8 mouse cellular contexts compared by ENCODE assay signal in genomic region chr3:152209967-152210634, GRCm38 (mm10). TPM values are rescaled to one million over a fixed set of nuclear protein-coding genes. Genes with fewer than 3 reads are reported as not detected.
A peak's percentile ranks its signal among the peaks of the same experiment; 100 is the strongest.
DNase-seq lines count a peak whose midpoint lies in the region; ATAC-seq and TF ChIP-seq lines count a peak whose summit lies in the region.

Dnajb4 (minus strand) TSS chr3:152210302.
Fubp1 (plus strand) TSS chr3:152210422.

- peaks cover 36% of the 10 kb centered on the region for H3K36me3 ChIP-seq in C2C12 (ENCODE audit: control insufficient read depth, insufficient read depth)
- H3K36me3 ChIP-seq in erythroblast, embryonic 14.5 days (ENCODE audit: control insufficient read depth): peaks cover 59% of the 10 kb centered on the region
- peaks cover 3% of the 10 kb centered on the region; the same call in 1 of the 2 replicates for H3K36me3 ChIP-seq in heart, embryonic 12.5 days
- H3K36me3 ChIP-seq in kidney, postnatal 0 days (ENCODE audit: insufficient read depth, low read length): no peaks in the 10 kb centered on the region
- peaks cover 8% of the 10 kb centered on the region; the same call in 1 of the 2 replicates for H3K36me3 ChIP-seq in liver, embryonic 11.5 days (ENCODE audit: control insufficient read depth, insufficient read depth, low read length)
- 0 out of 2 replicates have a peak, but pooled peaks cover 1% of the 10 kb centered on the region for H3K36me3 ChIP-seq in stomach, embryonic 14.5 days (ENCODE audit: control insufficient read depth, insufficient read depth, low read length)

- peak within 1 kb of the TSS; percentile 88 for H3K4me3 ChIP-seq in C2C12 (ENCODE audit: insufficient read depth, poor library complexity, severe bottlenecking)
- peak within 1 kb of the TSS; percentile 79 for H3K4me3 ChIP-seq in erythroblast, embryonic 14.5 days (replicated peaks)
- peak within 1 kb of the TSS; percentile 97 for H3K4me3 ChIP-seq in heart, embryonic 12.5 days
- peak within 1 kb of the TSS; percentile 94 for H3K4me3 ChIP-seq in kidney, postnatal 0 days (replicated peaks; ENCODE audit: low read depth, low read length)
- H3K4me3 ChIP-seq in liver, embryonic 11.5 days (ENCODE audit: low read depth, low read length): peak within 1 kb of the TSS; percentile 95
- H3K4me3 ChIP-seq in stomach, embryonic 14.5 days (ENCODE audit: low read depth, low read length): peak within 1 kb of the TSS; percentile 88

- peaks cover 56% of the 10 kb centered on the region for H3K79me3 ChIP-seq in C2C12 (ENCODE audit: low read depth)

- peak; percentile 96 for ATAC-seq in heart, embryonic 12.5 days (ENCODE audit: insufficient number of reproducible peaks, low FRiP score)
- peak; percentile 97 for ATAC-seq in kidney, postnatal 0 days (replicated peaks; ENCODE audit: low FRiP score, low read depth)
- ATAC-seq in liver, embryonic 11.5 days (replicated peaks; ENCODE audit: low FRiP score): peak; percentile 95
- ATAC-seq in stomach, embryonic 14.5 days (ENCODE audit: insufficient number of reproducible peaks, insufficient read depth, low FRiP score, low read depth): peak; percentile 96

- peaks cover 46% of the 10 kb centered on the region for H3K4me1 ChIP-seq in erythroblast, embryonic 14.5 days (ENCODE audit: control insufficient read depth)
- H3K4me1 ChIP-seq in heart, embryonic 12.5 days (replicated peaks): peaks cover 20% of the 10 kb centered on the region
- peaks cover 21% of the 10 kb centered on the region for H3K4me1 ChIP-seq in kidney, postnatal 0 days (replicated peaks; ENCODE audit: insufficient read depth, low read length)
- H3K4me1 ChIP-seq in liver, embryonic 11.5 days (replicated peaks; ENCODE audit: control insufficient read depth, insufficient read depth, low read length): peaks cover 29% of the 10 kb centered on the region
- H3K4me1 ChIP-seq in stomach, embryonic 14.5 days (ENCODE audit: control insufficient read depth, insufficient read depth, low read length): peaks cover 14% of the 10 kb centered on the region

- H3K27me3 ChIP-seq in C2C12 (ENCODE audit: control insufficient read depth, insufficient read depth, insufficient read length): no peaks in the 10 kb centered on the region
- H3K27me3 ChIP-seq in erythroblast, embryonic 14.5 days (ENCODE audit: control insufficient read depth): no peaks in the 10 kb centered on the region
- H3K27me3 ChIP-seq in heart, embryonic 12.5 days (replicated peaks): no peaks in the 10 kb centered on the region
- no peaks in the 10 kb centered on the region for H3K27me3 ChIP-seq in kidney, postnatal 0 days (ENCODE audit: insufficient read depth, low read length)
- H3K27me3 ChIP-seq in liver, embryonic 11.5 days (replicated peaks; ENCODE audit: control insufficient read depth, insufficient read depth, low read length): no peaks in the 10 kb centered on the region
- no peaks in the 10 kb centered on the region for H3K27me3 ChIP-seq in stomach, embryonic 14.5 days (ENCODE audit: control insufficient read depth, insufficient read depth, low read length)

- TF ChIP-seq CTCF in C2C12 (IDR thresholded peaks at IDR 0.05; ENCODE audit: control insufficient read depth, insufficient read depth, insufficient read length): no peak
- TF ChIP-seq CTCF in brain, embryonic 14.5 days (IDR thresholded peaks at IDR 0.05; ENCODE audit: borderline replicate concordance, extremely low read depth, insufficient read depth, insufficient read length): no peak
- no peak for TF ChIP-seq CTCF in kidney, postnatal 0 days (IDR thresholded peaks at IDR 0.05; ENCODE audit: low read depth)

- TF ChIP-seq POLR2A in brain, embryonic 14.5 days (IDR thresholded peaks at IDR 0.05; ENCODE audit: borderline replicate concordance, extremely low read depth, insufficient read depth, insufficient read length, poor library complexity, severe bottlenecking): peak; percentile 95

- H3ac ChIP-seq in C2C12 (ENCODE audit: control insufficient read depth, insufficient read length, low read depth): peak within 1 kb of the TSS; percentile 96

- peaks cover 82% of the 10 kb centered on the region for H3K79me2 ChIP-seq in C2C12 (ENCODE audit: control insufficient read depth, insufficient read depth)

- H3K4me2 ChIP-seq in heart, embryonic 12.5 days: peak within 1 kb of the TSS; percentile 83
- peak within 1 kb of the TSS; percentile 82 for H3K4me2 ChIP-seq in kidney, postnatal 0 days (ENCODE audit: low read length)
- H3K4me2 ChIP-seq in liver, embryonic 11.5 days: peak within 1 kb of the TSS; percentile 95
- peak within 1 kb of the TSS; percentile 92 for H3K4me2 ChIP-seq in stomach, embryonic 14.5 days (replicated peaks; ENCODE audit: low read depth, low read length)

- under 1% methylated on average over 85 of the region's 85 CpGs for whole genome bisulfite sequencing in heart, embryonic 12.5 days
- WGBS in kidney, postnatal 0 days: under 1% methylated on average over 75 of the region's 85 CpGs
- WGBS in liver, embryonic 11.5 days: under 1% methylated on average over 85 of the region's 85 CpGs
- WGBS in stomach, embryonic 14.5 days: under 1% methylated on average over 84 of the region's 85 CpGs

- H3K9me3 ChIP-seq in erythroblast, embryonic 14.5 days (ENCODE audit: control insufficient read depth, low read length): no peaks in the 10 kb centered on the region
- no peaks in the 10 kb centered on the region for H3K9me3 ChIP-seq in heart, embryonic 12.5 days (replicated peaks)
- H3K9me3 ChIP-seq in kidney, postnatal 0 days (replicated peaks; ENCODE audit: low read length): no peaks in the 10 kb centered on the region
- H3K9me3 ChIP-seq in liver, embryonic 11.5 days (ENCODE audit: control insufficient read depth, low read length): no peaks in the 10 kb centered on the region
- H3K9me3 ChIP-seq in stomach, embryonic 14.5 days (ENCODE audit: control insufficient read depth, low read depth, low read length): no peaks in the 10 kb centered on the region

- peak within 1 kb of the TSS; percentile 100 for H3K9ac ChIP-seq in heart, embryonic 12.5 days
- H3K9ac ChIP-seq in kidney, postnatal 0 days (ENCODE audit: low read depth, low read length): peak within 1 kb of the TSS; percentile 100
- peak within 1 kb of the TSS; percentile 100 for H3K9ac ChIP-seq in liver, embryonic 11.5 days (ENCODE audit: low read depth, low read length)
- peak within 1 kb of the TSS; percentile 99 for H3K9ac ChIP-seq in stomach, embryonic 14.5 days (replicated peaks; ENCODE audit: low read depth, low read length)

- H3K27ac ChIP-seq in heart, embryonic 12.5 days (ENCODE audit: poor library complexity, severe bottlenecking): peak within 1 kb of the TSS; percentile 100
- H3K27ac ChIP-seq in kidney, postnatal 0 days: peak within 1 kb of the TSS; percentile 99
- H3K27ac ChIP-seq in liver, embryonic 11.5 days (ENCODE audit: low read depth, low read length): peak within 1 kb of the TSS; percentile 97
- peak within 1 kb of the TSS; percentile 100 for H3K27ac ChIP-seq in stomach, embryonic 14.5 days (ENCODE audit: low read length)

- DNase-seq in brain, embryonic 14.5 days (ENCODE audit: low read depth): peak; percentile 99
- DNase-seq in kidney, postnatal 0 days (ENCODE audit: low spot score): peak; percentile 99
- DNase-seq in liver, embryonic 11.5 days (ENCODE audit: low spot score): peak; percentile 98
- DNase-seq in naive thymus-derived CD4-positive, alpha-beta T cell, adult 2 months (ENCODE audit: low read depth): peak; percentile 100

TF ChIP-seq in C2C12, 6 proteins besides CTCF, POLR2A, EP300 and RAD21:
- TF ChIP-seq MAX (IDR thresholded peaks at IDR 0.05): peak; percentile 37
- no peak for TF ChIP-seq MYOD1 (IDR thresholded peaks at IDR 0.05; ENCODE audit: control insufficient read depth, insufficient read length, low read depth)
- TF ChIP-seq FOSL1 (IDR thresholded peaks at IDR 0.05; ENCODE audit: insufficient read depth, low read length, poor library complexity, severe bottlenecking): no peak
- no peak for TF ChIP-seq USF1 (IDR thresholded peaks at IDR 0.05; ENCODE audit: low read depth)
- TF ChIP-seq MYOG (IDR thresholded peaks at IDR 0.05; ENCODE audit: control insufficient read depth, extremely low read depth, insufficient read length): no peak

RNA-seq across cellular contexts. Expression of gene Dnajb4, which starts in this region (rescaled TPM):
- 11.7 TPM for polyA plus RNA-seq in C2C12 (2012; fragmentation: generic; extraction: Trizol)
- polyA plus RNA-seq in brain, embryonic 14.5 days (2012; rRNA removed): 15.9 and 20.7 TPM in 2 replicates
- polyA plus RNA-seq in erythroblast, embryonic 14.5 days (2012): 0.78 and 0.87 TPM in 2 replicates
- 53.0 and 56.3 TPM in 2 replicates for polyA plus RNA-seq in heart, embryonic 12.5 days (2016; fragmentation: Nextera tagmentation; extraction: Ambion mirVana)
- polyA plus RNA-seq in kidney, postnatal 0 days (2015; fragmentation: Nextera tagmentation; extraction: Ambion mirVana): 32.5 and 34.9 TPM in 2 replicates
- polyA plus RNA-seq in liver, embryonic 11.5 days (2014; fragmentation: Nextera tagmentation; extraction: Ambion mirVana): 29.7 and 33.1 TPM in 2 replicates
- 30.3 and 31.4 TPM in 2 replicates for polyA plus RNA-seq in stomach, embryonic 14.5 days (2014; fragmentation: Nextera tagmentation; extraction: Ambion mirVana)

RNA-seq across cellular contexts. Expression of gene Fubp1, which starts in this region (rescaled TPM):
- polyA plus RNA-seq in C2C12 (2012; fragmentation: generic; extraction: Trizol): 53.4 TPM
- polyA plus RNA-seq in brain, embryonic 14.5 days (2012; rRNA removed): 264 and 329 TPM in 2 replicates
- 27.0 and 29.1 TPM in 2 replicates for polyA plus RNA-seq in erythroblast, embryonic 14.5 days (2012)
- polyA plus RNA-seq in heart, embryonic 12.5 days (2016; fragmentation: Nextera tagmentation; extraction: Ambion mirVana): 142 and 146 TPM in 2 replicates
- 178 and 189 TPM in 2 replicates for polyA plus RNA-seq in kidney, postnatal 0 days (2015; fragmentation: Nextera tagmentation; extraction: Ambion mirVana)
- polyA plus RNA-seq in liver, embryonic 11.5 days (2014; fragmentation: Nextera tagmentation; extraction: Ambion mirVana): 234 and 253 TPM in 2 replicates
- polyA plus RNA-seq in stomach, embryonic 14.5 days (2014; fragmentation: Nextera tagmentation; extraction: Ambion mirVana): 252 and 265 TPM in 2 replicates

Comparison
In these comparisons a context has a peak if more than half of its experiments do, and no peak if none do; other contexts are left out.
1. Peak in every context shown above with its lines: DNase-seq, ATAC-seq, H3K4me3 ChIP-seq and H3K27ac ChIP-seq.